Mouse (Mus musculus) liver, adult 2 months (tissue): ENCODE measurements at regions not wholly inside any gene's neighbourhood (a gene's known extent, or its start where the extent isn't known, plus 50 kb on each side); places are given as distances from the start of the nearest gene placed in this dataset.

Experiments used
- DNase-seq: peaks from one replicate; pipeline ENCODE4 v3.0.0-alpha.2; 2011; ENCODE audit warnings: low read depth, low spot score; ENCODE audit errors: extremely low read depth
- H3K27ac ChIP-seq: fragments of 200-500 bp; replicated peaks from 2 replicates; pipeline ENCODE4 v1.5.1; 2012; ENCODE audit warnings: low read depth, mild to moderate bottlenecking, control low read depth, inconsistent platforms, low read length; ENCODE audit not compliant: insufficient read depth
- H3K27me3 ChIP-seq: fragments of 200-500 bp; 2 replicates; pipeline ENCODE4 v1.6.1; 2012; ENCODE audit warnings: mild to moderate bottlenecking, moderate library complexity, low read length, inconsistent platforms; ENCODE audit not compliant: control insufficient read depth, insufficient read depth
- H3K36me3 ChIP-seq: fragments of 200-500 bp; 2 replicates; pipeline ENCODE4 v1.6.1; 2012; ENCODE audit warnings: low read length, inconsistent platforms; ENCODE audit not compliant: control insufficient read depth, insufficient read depth
- H3K4me1 ChIP-seq: fragments of 200-500 bp; 2 replicates; pipeline ENCODE4 v1.6.1; 2011; ENCODE audit warnings: low read length; ENCODE audit not compliant: control insufficient read depth, insufficient read depth
- H3K4me3 ChIP-seq: fragments of 200-500 bp; 2 replicates; pipeline ENCODE4 v1.5.1; 2011; ENCODE audit warnings: low read depth, mild to moderate bottlenecking, control low read depth, low read length, moderate library complexity; ENCODE audit not compliant: insufficient read depth
- H3K79me2 ChIP-seq: fragments of 200-500 bp; 2 replicates; pipeline ENCODE4 v1.6.1; 2012; ENCODE audit warnings: inconsistent platforms, mild to moderate bottlenecking, low read length, moderate library complexity; ENCODE audit not compliant: control insufficient read depth, insufficient read depth
- H3K9ac ChIP-seq: fragments of 200-500 bp; 2 replicates; pipeline ENCODE4 v1.6.1; 2012; ENCODE audit warnings: low read depth, mild to moderate bottlenecking, control low read depth, inconsistent platforms, low read length
- CTCF ChIP-seq: fragments of 200-500 bp; IDR thresholded peaks from 2 replicates; pipeline ENCODE4 v1.5.1; 2011; ENCODE audit warnings: low read depth, low read length, control low read depth
- POLR2A ChIP-seq: fragments of 200-500 bp; IDR thresholded peaks from 2 replicates; pipeline ENCODE4 v1.6.1; 2011; ENCODE audit warnings: low read length, control low read depth; ENCODE audit not compliant: insufficient read depth; ENCODE audit errors: extremely low read depth
- WGBS: fragments of 180-500 bp; shearing (Covaris S2); methylation state at CpG from one replicate; pipeline ENCODE4 v1.1.7; 2018; 5-methylcytosine and 5-hydroxymethylcytosine counted together

DNA sequence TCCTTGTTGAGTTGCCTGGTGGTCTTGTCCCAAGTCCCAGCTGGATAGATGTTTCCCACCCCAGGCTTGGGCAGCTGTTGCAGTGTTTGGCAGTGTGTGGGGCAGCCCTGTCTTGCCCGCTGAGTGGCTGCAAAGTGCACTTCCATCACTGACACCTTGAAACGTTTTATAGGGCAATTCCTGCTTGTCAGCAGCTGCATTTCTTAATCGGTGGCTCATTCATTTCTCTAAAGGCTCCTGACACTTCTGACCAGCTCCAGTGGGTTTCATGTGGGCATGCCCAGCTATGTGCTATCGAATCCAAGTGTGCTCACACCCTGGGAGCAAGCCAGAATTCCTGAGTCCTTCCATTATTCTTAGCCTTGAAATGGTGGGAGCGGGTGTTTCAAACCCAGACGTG, 207.7 kb downstream of the Ttc32 start:
- 77% methylated on average over 6 of the region's 6 CpGs for WGBS
- no peaks in the 10 kb centered on the region for H3K27me3 ChIP-seq

DNA sequence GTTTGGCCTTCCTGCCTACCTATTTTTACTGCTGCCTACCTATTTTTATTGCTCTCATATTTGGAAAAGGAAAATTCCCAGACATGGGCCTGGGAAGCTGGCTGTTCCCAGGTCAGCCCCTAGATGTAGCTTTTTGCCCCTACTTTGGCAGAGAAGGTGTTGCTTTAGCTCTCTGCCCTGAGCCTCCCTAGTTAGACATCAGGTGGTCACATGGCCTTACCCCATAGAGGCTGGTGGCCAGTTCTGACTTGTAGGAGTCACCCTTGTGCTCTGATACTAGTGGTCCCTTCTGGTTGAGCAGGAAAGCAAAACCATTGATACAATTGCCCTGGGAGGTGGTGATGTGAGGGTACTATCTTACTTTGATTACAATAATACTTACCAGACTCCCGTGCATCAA, 208.2 kb downstream of the Ttc32 start:
- H3K9ac ChIP-seq: no peak overlapping the region
- DNase-seq: no peak
- H3K27me3 ChIP-seq: no peaks in the 10 kb centered on the region
- no peaks in the 10 kb centered on the region for H3K79me2 ChIP-seq
- H3K4me3 ChIP-seq: no peak overlapping the region
- TF ChIP-seq POLR2A: no peak
- TF ChIP-seq CTCF: no peak
- H3K4me1 ChIP-seq: no peaks in the 10 kb centered on the region
- H3K36me3 ChIP-seq: no peaks in the 10 kb centered on the region
- 76% methylated on average over 1 of the region's 1 CpGs for WGBS
- H3K27ac ChIP-seq: no peak overlapping the region

More for the DNA sequence above, 207.7 kb downstream of the Ttc32 start:
- H3K4me1 ChIP-seq: no peaks in the 10 kb centered on the region
- no peak overlapping the region for H3K4me3 ChIP-seq
- no peaks in the 10 kb centered on the region for H3K79me2 ChIP-seq
- H3K27ac ChIP-seq: no peak overlapping the region
- DNase-seq: no peak
- no peaks in the 10 kb centered on the region for H3K36me3 ChIP-seq
- no peak overlapping the region for H3K9ac ChIP-seq
- TF ChIP-seq CTCF (no peak), POLR2A (no peak)

DNA sequence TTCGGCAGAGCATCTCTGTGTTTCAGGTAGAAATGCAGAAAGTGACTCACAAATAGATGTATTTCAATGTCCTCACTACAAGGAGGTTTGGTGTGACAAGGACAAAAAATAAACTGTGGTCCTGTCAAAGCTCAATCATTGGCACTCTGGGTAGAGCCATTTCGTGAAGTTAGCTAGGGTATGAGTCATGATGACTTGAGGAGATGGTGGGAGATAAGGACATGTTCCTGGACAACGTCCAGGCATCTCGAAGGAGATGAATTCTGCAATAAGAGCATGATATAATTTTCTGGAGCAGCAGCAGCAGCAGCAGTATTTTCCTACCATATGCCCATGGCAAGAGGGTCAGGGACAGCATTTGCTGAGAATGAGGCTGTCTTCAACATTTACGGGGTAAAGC, 217.7 kb downstream of the Ttc32 start:
- DNase-seq: no peak
- WGBS: 64% methylated on average over 5 of the region's 5 CpGs
- Histone ChIP-seq H3K9ac (no peak overlapping the region), H3K4me1 (no peaks in the 10 kb centered on the region), H3K27me3 (no peaks in the 10 kb centered on the region), H3K79me2 (no peaks in the 10 kb centered on the region), H3K4me3 (no peak overlapping the region), H3K27ac (no peak overlapping the region), H3K36me3 (no peaks in the 10 kb centered on the region)
- TF ChIP-seq CTCF (no peak), POLR2A (no peak)

DNA sequence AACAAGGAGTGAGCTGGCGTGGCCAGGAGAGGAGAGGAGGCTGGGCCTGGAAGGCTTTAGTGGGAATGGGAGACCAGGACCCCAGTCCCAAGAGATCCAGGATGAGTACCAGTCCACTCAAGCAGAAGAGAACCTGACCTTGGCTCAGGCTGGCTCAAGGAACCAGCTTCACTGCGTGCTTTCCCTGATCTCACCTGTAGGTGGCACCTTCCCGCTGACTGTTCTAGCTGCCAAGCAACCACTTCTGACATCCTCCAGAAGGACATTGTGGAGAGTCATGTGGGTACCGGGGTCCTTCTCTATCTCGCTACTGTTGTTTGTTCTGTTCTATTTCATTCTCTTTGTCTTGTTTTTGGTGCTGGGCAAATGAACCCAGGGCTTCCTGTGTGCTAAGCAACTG, 222.0 kb downstream of the Ttc32 start:
- peak; percentile 72 for TF ChIP-seq CTCF
- no peak for TF ChIP-seq POLR2A
- Histone ChIP-seq H3K36me3 (no peaks in the 10 kb centered on the region), H3K27me3 (no peaks in the 10 kb centered on the region), H3K4me3 (no peak overlapping the region), H3K27ac (no peak overlapping the region), H3K4me1 (no peaks in the 10 kb centered on the region), H3K9ac (no peak overlapping the region), H3K79me2 (no peaks in the 10 kb centered on the region)
- 30% methylated on average over 5 of the region's 5 CpGs for WGBS
- DNase-seq: peak; percentile 4

DNA sequence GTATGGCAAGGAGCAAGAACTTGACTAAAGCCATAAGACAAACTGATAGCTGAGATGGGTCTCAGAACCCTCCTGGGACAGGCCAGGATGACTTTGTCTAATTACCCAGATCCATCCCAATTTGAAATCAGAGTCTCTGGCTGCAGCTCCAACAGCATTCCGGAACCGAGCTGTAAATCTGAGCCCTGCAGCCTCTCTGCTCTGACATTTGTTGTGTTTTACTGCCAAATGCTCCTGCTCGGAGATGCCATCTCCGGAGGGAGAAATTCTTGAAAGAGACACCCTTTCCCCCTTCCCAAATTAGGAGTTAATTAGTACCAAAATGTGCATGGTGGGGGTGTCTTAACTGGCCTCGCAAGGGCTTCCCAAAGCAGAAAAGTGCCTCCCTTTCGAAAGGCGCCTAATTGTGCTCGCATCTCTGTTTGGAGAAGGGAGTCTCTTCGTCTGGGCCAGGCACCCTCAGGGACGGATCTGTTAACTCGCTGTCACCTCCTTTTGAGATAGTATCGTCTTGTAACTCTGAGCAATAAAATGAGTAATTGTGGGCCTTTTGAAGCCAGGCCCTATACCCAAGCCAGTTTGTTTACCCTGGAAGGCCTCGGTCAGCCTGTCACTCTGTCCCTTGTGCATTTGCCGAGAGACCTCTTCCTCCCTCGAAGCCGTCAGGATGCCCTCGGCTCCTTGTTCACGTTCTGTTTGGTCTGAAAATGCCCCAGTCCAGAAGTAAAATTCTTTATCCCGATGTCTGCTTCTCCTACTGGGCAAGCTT, 223.7 kb downstream of the Ttc32 start:
- no peak overlapping the region for H3K4me3 ChIP-seq
- TF ChIP-seq CTCF: no peak
- TF ChIP-seq POLR2A: no peak
- H3K4me1 ChIP-seq: no peaks in the 10 kb centered on the region
- H3K36me3 ChIP-seq: no peaks in the 10 kb centered on the region
- no peaks in the 10 kb centered on the region for H3K27me3 ChIP-seq
- H3K79me2 ChIP-seq: no peaks in the 10 kb centered on the region
- no peak for DNase-seq
- no peak overlapping the region for H3K27ac ChIP-seq
- WGBS: 41% methylated on average over 19 of the region's 19 CpGs
- no peak overlapping the region for H3K9ac ChIP-seq

DNA sequence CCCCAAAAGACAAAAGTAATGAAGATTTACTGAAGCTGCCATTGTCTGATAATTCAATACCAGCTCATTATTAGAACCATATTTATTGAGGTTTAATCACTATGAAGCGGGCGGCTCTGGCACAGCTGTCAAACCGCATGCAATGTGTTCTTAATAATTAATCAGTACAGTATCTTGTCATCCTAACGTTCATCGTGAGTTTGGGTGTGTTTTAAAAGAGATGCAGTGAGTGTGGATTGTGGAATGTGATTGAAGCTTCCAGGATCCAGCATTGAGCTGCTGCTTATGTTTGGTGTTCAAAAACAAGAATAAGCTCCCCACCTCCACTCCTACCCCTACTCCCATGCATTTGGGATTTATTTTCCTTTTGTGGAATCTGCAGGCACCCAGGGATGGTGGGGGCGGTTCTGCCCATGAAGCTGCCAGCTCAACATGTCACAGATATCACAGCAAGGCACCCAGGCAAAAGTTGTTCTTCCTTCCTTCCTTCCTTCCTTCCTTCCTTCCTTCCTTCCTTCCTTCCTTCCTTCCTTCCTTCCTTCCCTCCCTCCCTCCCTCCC, 224.6 kb downstream of the Ttc32 start:
- Histone ChIP-seq H3K27ac (no peak overlapping the region), H3K79me2 (no peaks in the 10 kb centered on the region), H3K4me1 (no peaks in the 10 kb centered on the region), H3K9ac (no peak overlapping the region), H3K27me3 (no peaks in the 10 kb centered on the region), H3K4me3 (no peak overlapping the region), H3K36me3 (no peaks in the 10 kb centered on the region)
- TF ChIP-seq POLR2A (no peak), CTCF (no peak)
- 84% methylated on average over 6 of the region's 6 CpGs for WGBS
- DNase-seq: no peak
